Mouse (Mus musculus) bone marrow, adult 2 months (tissue): ENCODE results near the gene Plet1.

ENCODE experiments used
- CTCF ChIP-seq: fragments of 200-500 bp; IDR thresholded peaks from 2 replicates; pipeline ENCODE4 v1.5.1; 2011; ENCODE audit warnings: low read length, control low read depth; ENCODE audit not compliant: control insufficient read depth, insufficient read depth
- POLR2A ChIP-seq: fragments of 200-500 bp; IDR thresholded peaks from 2 replicates; pipeline ENCODE4 v1.6.1; 2011; ENCODE audit warnings: low read depth, mild to moderate bottlenecking, control low read depth, low read length, borderline replicate concordance; ENCODE audit not compliant: control insufficient read depth

- TF ChIP-seq POLR2A, result no peak
- no peak for TF ChIP-seq CTCF
These were observed 3.2 kb downstream of the Plet1 start for GRCm38 (mm10) chr9:50497536-50497935.
